Mouse (Mus musculus) brain, embryonic 18.5 days (tissue): Measurements from ENCODE around the gene Pim3.

ENCODE experiments used
- DNase-seq: peaks from one replicate; pipeline ENCODE4 v3.0.0-alpha.2; 2012; ENCODE audit warnings: low read depth, low spot score

Pim3 gene

GRCm38 (mm10) chr15:88837199-88837932, 24.6 kb upstream of the Pim3 start:
- DNase-seq: peak; percentile 56

GRCm38 (mm10) chr15:88837977-88838376, 24.0 kb upstream of the Pim3 start:
- no peak for DNase-seq

GRCm38 (mm10) chr15:88839271-88839670, 22.7 kb upstream of the Pim3 start:
- no peak for DNase-seq

- DNase-seq: no peak
Observed at GRCm38 (mm10) chr15:88840126-88840525, 21.9 kb upstream of the Pim3 start.

GRCm38 (mm10) chr15:88841160-88841559, 20.8 kb upstream of the Pim3 start:
- no peak for DNase-seq

GRCm38 (mm10) chr15:88841580-88842299, 20.2 kb upstream of the Pim3 start:
- no peak for DNase-seq

GRCm38 (mm10) chr15:88842300-88842673, 19.7 kb upstream of the Pim3 start:
- no peak for DNase-seq

GRCm38 (mm10) chr15:88843486-88844097, 18.4 kb upstream of the Pim3 start:
- DNase-seq: no peak

GRCm38 (mm10) chr15:88844966-88845365, 17.0 kb upstream of the Pim3 start:
- no peak for DNase-seq

- no peak for DNase-seq
Observed at GRCm38 (mm10) chr15:88848661-88849060, 13.3 kb upstream of the Pim3 start.

- no peak for DNase-seq
Observed at GRCm38 (mm10) chr15:88849621-88850020, 12.4 kb upstream of the Pim3 start.

GRCm38 (mm10) chr15:88850146-88850826, 11.7 kb upstream of the Pim3 start:
- no peak for DNase-seq

GRCm38 (mm10) chr15:88851076-88851475, 10.9 kb upstream of the Pim3 start:
- no peak for DNase-seq

GRCm38 (mm10) chr15:88851507-88852149, 10.4 kb upstream of the Pim3 start:
- no peak for DNase-seq

GRCm38 (mm10) chr15:88853106-88853505, 8.9 kb upstream of the Pim3 start:
- no peak for DNase-seq

- no peak for DNase-seq
Observed at GRCm38 (mm10) chr15:88854119-88854968, 7.6 kb upstream of the Pim3 start.

- no peak for DNase-seq
Observed at GRCm38 (mm10) chr15:88854969-88855830, 6.8 kb upstream of the Pim3 start.

GRCm38 (mm10) chr15:88855896-88856417, 6.0 kb upstream of the Pim3 start:
- DNase-seq: no peak

GRCm38 (mm10) chr15:88856613-88857012, 5.4 kb upstream of the Pim3 start:
- DNase-seq: no peak

GRCm38 (mm10) chr15:88857361-88857760, 4.6 kb upstream of the Pim3 start:
- DNase-seq: no peak
